Mouse (Mus musculus) neural tube, embryonic 15.5 days (tissue): ENCODE data around the gene Gm15128. TPM values are rescaled to one million over a fixed set of nuclear protein-coding genes. Genes with fewer than 3 reads are reported as not detected.
"Not testable (repeated sequence)": the region's sequence is repeated elsewhere in the genome, so short reads cannot be mapped to it uniquely, and the experiment has no call there.

Experiments
- ATAC-seq: fragments of 200-750 bp; cut with Nextera tagmentation; 2 replicates; pipeline ENCODE4 v1.8.0; 2017; ENCODE audit warnings: mild to moderate bottlenecking, moderate TSS enrichment, moderate library complexity; ENCODE audit not compliant: low FRiP score
- H3K27ac ChIP-seq: fragments of 300-500 bp; sonication (generic); replicated peaks from 2 replicates; pipeline ENCODE4 v1.5.1; 2015; ENCODE audit warnings: mild to moderate bottlenecking, inconsistent platforms
- H3K27me3 ChIP-seq: fragments of 300-500 bp; sonication (generic); replicated peaks from 2 replicates; pipeline ENCODE4 v1.6.1; 2015; ENCODE audit warnings: inconsistent platforms
- H3K36me3 ChIP-seq: fragments of 300-500 bp; sonication (generic); 2 replicates; pipeline ENCODE4 v1.6.1; 2015; ENCODE audit warnings: inconsistent platforms
- H3K4me1 ChIP-seq: fragments of 300-500 bp; sonication (generic); 2 replicates; pipeline ENCODE4 v1.6.1; 2015; ENCODE audit warnings: inconsistent platforms
- H3K4me2 ChIP-seq: fragments of 300-500 bp; sonication (generic); 2 replicates; pipeline ENCODE4 v1.6.1; 2015; ENCODE audit warnings: inconsistent platforms, mild to moderate bottlenecking, moderate library complexity
- H3K4me3 ChIP-seq: fragments of 300-500 bp; sonication (generic); replicated peaks from 2 replicates; pipeline ENCODE4 v1.5.1; 2015; ENCODE audit warnings: mild to moderate bottlenecking, inconsistent platforms
- H3K9ac ChIP-seq: fragments of 300-500 bp; sonication (generic); replicated peaks from 2 replicates; pipeline ENCODE4 v1.6.1; 2015; ENCODE audit warnings: mild to moderate bottlenecking, inconsistent platforms
- H3K9me3 ChIP-seq: fragments of 300-500 bp; sonication (generic); replicated peaks from 2 replicates; pipeline ENCODE4 v1.6.1; 2016; ENCODE audit warnings: inconsistent platforms
- WGBS: fragments of 180-500 bp; shearing (Covaris S2); methylation state at CpG from one replicate; pipeline ENCODE4 v1.1.7; 2015; ENCODE audit warnings: mixed read lengths; 5-methylcytosine and 5-hydroxymethylcytosine counted together
- polyA plus RNA-seq: library from polyadenylated mRNA; unstranded; fragments of >200 nt; fragmentation: Nextera tagmentation; extraction: Ambion mirVana; gene quantifications from 2 replicates; pipeline ENCODE4 v1.2.1, GENCODE M21; 2015

Gm15128 gene
- not detected in 2 replicates for polyA plus RNA-seq

DNA sequence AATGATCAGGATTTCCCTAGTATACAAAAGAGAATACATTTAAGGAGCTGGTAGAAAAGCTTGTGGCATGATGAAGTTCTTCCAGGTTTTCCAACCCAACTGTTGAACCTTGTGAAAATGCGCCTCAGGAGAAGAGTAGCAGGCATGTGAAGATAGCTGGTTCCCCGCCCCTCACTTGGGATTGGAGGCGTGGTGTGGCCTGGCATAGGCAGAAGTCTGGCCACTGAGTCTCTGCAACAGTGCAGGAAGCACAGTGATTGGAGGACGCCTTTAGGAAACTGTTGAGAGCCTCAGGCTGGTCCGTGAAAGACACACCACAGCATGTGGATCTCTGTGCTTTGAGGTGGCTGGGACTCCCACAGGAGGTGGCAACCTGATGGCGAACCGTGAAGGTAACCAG, at the start of gene Gm15128:
Gene Gm15128, plus strand, starts transcription at position 301 of the 400 bp plus-strand sequence.
- H3K4me3 ChIP-seq, ATAC-seq, H3K4me2 ChIP-seq, H3K36me3 ChIP-seq, H3K9me3 ChIP-seq, H3K27ac ChIP-seq, H3K4me1 ChIP-seq, H3K27me3 ChIP-seq, H3K9ac ChIP-seq: not testable (repeated sequence)
- 82% methylated on average over 7 of the region's 7 CpGs for WGBS

Other genes with a start within 250 kb of the Gm15128 start
- gene Lrch2, start 211.9 kb upstream of the Gm15128 start, polyA plus RNA-seq = 7.2 and 8.8 TPM in 2 replicates
- not detected in 2 replicates for gene Gm15080, start 227.0 kb downstream of the Gm15128 start, polyA plus RNA-seq